Mouse (Mus musculus) testis, postnatal 10 days (tissue): ENCODE data around the gene Pdgfa.

Source experiments
- DNase-seq: peaks from one replicate; pipeline ENCODE4 v3.0.0; 2021; ENCODE audit warnings: low spot score

Pdgfa gene

DNA sequence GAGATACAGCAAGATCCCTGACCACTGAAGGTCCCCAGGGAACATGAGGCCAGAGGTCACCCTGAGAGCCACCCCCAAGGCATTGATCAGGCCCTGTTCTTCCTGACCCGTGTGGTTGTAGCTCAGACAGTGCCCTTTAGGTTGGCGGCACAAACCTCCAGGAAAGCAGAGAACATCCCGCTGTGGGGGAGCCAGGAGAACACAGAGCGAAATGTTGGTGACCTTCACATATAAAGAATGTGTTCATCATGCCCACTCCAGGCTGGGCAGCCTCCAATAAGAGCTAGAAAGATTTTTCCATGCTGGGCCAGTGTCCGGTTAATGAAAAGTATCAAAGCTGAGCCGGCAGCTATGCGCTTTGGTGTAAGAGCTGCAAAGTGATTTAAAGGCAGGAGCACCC lies 43.2 kb downstream of the Pdgfa start:
- DNase-seq: no peak

GRCm38 (mm10) chr5:138952969-138953368 lies 44.2 kb downstream of the Pdgfa start:
- no peak for DNase-seq

DNA sequence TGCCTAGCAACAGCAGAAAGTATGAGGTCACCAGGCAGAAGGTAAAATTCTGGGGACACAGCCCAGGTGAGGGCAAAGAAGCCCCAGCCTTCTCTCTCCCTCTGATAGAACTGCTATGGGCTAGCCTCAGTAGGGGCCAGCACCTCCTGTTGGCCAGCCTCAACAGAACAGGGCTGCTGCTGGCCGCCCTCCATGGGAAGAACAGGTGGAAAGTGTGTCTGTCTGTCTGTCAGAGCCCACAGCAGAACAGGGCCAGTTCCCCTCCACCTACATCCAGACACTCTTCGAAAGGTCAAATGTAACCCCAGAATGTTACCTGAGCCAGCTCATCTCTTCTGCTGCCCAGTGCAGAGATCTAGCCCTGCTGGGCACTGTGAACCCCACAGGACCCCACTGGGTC lies 45.9 kb downstream of the Pdgfa start:
- no peak for DNase-seq

- no peak for DNase-seq
Measured at GRCm38 (mm10) chr5:138949165-138949564, 48.0 kb downstream of the Pdgfa start.

DNA sequence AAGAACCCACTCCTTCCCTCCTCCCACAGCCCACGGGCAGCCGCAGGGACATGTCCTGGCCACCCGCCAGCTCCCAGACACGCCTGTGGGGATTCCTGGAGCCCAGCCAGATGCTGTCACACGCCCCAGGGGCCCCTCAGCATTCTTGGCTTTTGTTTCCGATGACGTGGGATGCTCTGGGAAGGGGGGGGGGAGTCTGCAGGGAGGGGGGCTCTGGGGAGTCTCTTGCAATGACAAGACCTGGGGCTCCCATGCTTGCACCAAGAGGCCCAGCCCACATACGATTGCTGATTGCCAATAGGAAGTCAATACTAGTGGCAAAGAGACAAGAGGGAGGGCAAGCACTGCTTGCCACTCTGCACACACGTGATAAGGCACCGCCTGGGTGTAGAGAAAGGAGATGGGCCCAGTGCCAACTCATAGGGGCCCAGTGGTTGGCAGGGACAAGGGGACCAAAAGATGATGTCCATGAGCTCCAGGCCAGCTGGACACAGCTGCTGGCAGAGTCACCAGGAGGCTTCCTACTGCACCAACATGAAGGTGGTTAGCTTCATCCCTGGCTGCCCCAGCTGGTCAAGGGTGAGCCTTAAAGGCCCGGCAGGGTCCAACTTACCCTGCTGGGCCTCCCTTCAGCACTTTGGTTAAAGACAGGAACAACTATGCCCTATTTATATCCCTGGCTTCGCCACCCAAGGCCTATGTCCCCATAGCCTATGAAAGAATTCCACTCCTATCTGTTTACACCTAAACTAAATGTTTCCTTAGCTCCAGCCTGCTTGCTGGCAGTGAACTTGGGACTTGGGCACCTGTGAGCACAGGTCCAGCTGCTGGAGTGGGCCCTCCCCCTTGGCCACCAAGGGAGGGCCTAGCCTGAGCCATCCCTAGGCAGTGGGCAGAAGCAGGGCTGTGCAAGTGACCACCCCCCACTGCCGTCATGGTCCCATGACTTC lies 48.9 kb downstream of the Pdgfa start:
- peak; percentile 73 for DNase-seq

GRCm38 (mm10) chr5:138947487-138947886 lies 49.7 kb downstream of the Pdgfa start:
- no peak for DNase-seq

DNA sequence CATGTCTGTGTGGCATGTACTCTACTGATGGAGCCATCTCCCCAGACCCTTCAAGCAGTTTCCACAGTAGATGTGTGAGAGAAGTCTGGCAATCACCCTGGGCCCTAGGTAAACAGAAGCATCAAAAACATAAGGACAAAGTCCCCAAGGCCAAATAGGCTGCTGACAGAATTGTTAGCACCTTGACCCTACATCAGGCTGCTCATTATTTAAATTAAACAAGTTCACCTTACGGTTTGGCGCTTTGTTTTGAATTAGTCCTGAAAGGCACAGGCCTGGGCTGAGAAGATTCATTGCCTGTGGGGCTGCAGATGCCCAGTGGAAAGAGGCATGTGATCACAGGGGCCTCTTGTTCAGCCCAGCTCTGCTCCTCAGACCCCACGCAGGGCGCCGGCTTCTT lies 50.2 kb downstream of the Pdgfa start:
- DNase-seq: no peak

DNA sequence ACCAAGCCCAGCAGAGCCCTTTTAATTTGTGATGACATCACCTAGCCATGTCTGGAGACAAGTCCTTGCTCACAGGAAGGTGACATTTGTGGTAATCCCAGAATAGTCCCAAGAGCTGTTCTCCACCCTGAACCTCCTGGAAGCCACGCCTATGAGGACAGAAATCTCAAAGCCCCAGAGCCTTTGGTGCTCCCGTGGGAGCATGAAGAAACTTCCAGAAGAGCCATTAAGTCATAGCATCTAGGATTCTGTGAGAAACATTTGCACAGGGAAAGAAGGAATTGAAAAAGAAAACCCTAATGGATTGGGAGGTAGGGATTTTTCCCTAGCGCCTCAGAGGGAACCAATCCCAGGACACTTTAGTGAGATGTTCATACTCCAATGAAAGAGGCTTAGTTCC lies 52.2 kb downstream of the Pdgfa start:
- DNase-seq: no peak

DNA sequence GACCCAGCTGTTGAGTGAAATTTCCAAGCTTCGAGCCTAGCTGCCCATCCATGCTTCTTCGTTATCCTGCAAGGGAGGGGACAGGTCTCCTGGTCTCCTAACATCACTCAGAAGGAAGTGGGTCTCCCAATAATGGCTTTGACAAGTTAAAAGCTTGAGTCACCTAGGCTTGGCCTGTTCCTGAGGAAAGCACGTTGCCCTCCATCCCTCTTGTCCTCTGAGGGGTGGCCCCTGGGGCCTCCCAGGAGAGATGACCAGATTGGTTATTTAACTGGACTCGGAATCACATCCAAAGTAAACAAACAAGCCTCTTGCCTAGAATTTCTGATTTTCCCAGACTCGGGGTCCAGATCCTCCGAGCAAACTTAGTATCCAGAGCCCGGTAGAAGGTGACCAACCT lies 52.6 kb downstream of the Pdgfa start:
- no peak for DNase-seq

- DNase-seq: no peak
Measured at GRCm38 (mm10) chr5:138941842-138942241, 55.3 kb downstream of the Pdgfa start.

- no peak for DNase-seq
Measured at GRCm38 (mm10) chr5:138940576-138940975, 56.6 kb downstream of the Pdgfa start.

DNA sequence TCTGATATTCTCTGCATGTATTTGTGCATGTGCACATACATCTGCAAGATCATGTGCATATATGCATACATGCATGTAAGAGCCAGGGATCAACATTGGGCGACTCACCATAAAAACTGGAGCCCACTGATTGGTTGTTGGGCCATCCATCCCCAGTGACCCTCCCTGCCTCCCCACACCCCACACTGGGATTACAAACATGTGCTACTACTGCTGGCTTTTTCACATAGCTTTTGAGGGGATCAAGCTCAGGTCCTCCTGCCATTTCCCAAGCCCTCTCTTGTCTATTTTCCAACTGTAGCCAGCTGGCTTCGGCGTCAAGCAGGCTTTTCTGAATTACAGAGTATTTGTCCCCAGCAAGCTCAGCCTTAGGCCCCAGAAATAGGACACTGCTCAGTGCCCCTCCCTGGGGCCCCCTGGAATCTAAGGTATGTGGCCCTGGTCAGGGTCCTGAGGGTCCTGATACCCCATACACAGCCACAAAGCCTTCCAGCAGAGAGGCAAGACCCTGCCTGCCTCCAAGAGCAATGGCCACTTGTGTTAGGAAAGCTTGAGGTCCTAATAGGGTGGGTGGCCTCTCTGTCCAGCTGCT lies 58.5 kb downstream of the Pdgfa start:
- DNase-seq: no peak

DNA sequence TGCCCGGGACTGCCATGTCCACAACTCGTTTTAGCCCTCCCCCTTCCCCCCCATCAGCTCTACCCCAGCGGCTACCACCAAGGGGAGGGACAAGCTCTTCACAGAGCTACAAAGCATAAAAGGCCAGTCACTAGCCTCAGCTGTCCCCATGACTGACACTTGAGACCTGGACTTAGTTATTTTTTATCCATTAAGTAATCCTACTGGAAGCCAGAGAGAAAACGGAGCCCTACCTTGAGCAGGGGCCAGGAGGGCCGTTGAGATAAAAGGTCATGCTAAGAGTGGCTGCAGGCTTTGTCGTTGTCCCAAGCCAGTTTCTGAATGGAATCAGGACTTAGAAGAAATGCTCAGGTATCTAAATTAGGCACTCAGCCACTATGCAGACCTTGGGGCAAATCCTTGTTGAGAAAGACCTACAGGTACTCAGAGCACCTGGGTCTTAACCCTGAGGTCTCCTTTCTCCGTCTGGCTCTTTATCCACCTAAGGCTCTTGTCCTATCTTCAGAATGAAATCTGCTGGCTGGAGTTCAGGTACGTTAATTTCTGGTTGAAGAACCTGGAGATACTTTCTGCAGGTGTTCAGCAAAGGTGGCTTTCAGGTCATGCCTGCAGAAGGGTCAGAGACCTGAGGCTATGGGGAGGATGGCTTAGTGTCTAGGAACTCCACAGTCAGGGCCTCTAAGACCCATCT lies 60.6 kb downstream of the Pdgfa start:
- DNase-seq: no peak

DNA sequence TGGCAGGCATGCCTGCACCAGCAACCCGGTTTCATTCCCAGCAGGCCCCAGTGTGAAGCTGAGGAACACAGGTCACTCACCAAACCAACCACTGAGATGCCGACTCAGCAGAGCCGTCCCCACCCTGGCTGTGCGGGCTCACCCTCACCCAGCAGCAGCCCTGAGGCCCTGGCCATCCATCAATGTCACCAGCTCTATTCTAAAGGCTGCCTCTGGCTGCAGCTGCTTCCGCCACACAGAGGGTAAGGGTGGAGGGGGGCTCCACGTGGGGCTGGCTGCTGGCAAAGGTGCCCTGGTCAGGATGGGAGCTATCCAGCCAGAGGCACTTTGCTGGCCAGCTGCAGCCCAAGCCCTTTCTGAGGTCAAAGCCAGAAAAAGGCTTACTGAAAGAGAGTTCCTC lies 62.6 kb downstream of the Pdgfa start:
- no peak for DNase-seq

- no peak for DNase-seq
Measured at GRCm38 (mm10) chr5:138932460-138933432, 64.4 kb downstream of the Pdgfa start.

- DNase-seq: no peak
Measured at GRCm38 (mm10) chr5:138931836-138932235, 65.3 kb downstream of the Pdgfa start.

GRCm38 (mm10) chr5:138929879-138930507 lies 67.2 kb downstream of the Pdgfa start:
- DNase-seq: no peak
